Comparison of ENCODE assay signal across 22 mouse cellular contexts in the genomic region with DNA sequence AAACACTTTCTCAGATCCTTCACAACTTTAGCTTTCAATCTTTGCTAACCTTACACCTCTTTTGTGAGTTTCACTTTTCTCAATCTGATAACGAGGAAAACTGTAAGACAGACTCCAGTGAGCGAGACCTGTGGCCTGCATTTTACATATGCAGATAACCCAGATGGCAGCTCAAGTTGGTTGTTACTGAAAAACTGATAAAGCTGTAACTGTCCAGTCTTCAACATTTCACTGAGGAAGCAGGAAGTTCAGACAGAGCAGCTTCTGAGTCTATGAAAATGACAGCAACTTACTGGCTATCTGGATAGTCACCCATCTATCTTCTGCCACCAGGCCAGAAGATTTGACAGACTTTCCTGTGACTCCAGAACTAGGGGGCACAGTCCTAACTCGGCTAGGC. TPM values are rescaled to one million over a fixed set of nuclear protein-coding genes. Genes with fewer than 3 reads are reported as not detected.
A peak's percentile ranks its signal among the peaks of the same experiment; 100 is the strongest.
DNase-seq lines count a peak whose midpoint lies in the region; ATAC-seq lines count a peak whose summit lies in the region.
"Had no signal": no experiment of that assay in that cellular context is flagged by ENCODE, and none has a peak within 500 bp of the region (broad histone marks: within the 10 kb centered on the region; RNA-seq: fewer than 3 reads in every experiment).

No protein-coding gene starts in this region.

- H3K36me3 ChIP-seq in liver, embryonic 11.5 days (ENCODE audit: control insufficient read depth, insufficient read depth, low read length) = peaks cover 5% of the 10 kb centered on the region
- H3K36me3 ChIP-seq in liver, embryonic 15.5 days (replicated peaks) = peaks cover 8% of the 10 kb centered on the region

- ATAC-seq in liver, embryonic 11.5 days (replicated peaks; ENCODE audit: low FRiP score) = peak; percentile 19
- ATAC-seq in common myeloid progenitor, adult 5-6 weeks (replicated peaks; ENCODE audit: low read depth, poor library complexity, severe bottlenecking) = peak; percentile 31; the same call in 1 of the 2 replicates
- no peak for ATAC-seq in liver, embryonic 15.5 days (ENCODE audit: insufficient read depth)
- ATAC-seq in megakaryocyte-erythroid progenitor cell, adult 5-6 weeks (replicated peaks; ENCODE audit: low FRiP score, low TSS enrichment, poor library complexity, severe bottlenecking) = peak; percentile 60
- ATAC-seq: forebrain, postnatal 0 days had no signal

- no peak overlapping the region for H3K4me3 ChIP-seq in liver, embryonic 11.5 days (ENCODE audit: low read depth, low read length)
- no peak overlapping the region for H3K4me3 ChIP-seq in liver, embryonic 15.5 days (replicated peaks)
- H3K4me3 ChIP-seq: embryonic facial prominence, embryonic 13.5 days; forebrain, embryonic 12.5 days; heart, embryonic 12.5 days; hindbrain, embryonic 10.5 days had no signal

- WGBS in liver, embryonic 11.5 days = 27% methylated on average over 3 of the region's 3 CpGs
- WGBS in liver, embryonic 15.5 days (ENCODE audit: insufficient replicate concordance) = 17% methylated on average over 3 of the region's 3 CpGs

- peaks cover 3% of the 10 kb centered on the region; the same call in 1 of the 2 replicates for H3K9me3 ChIP-seq in liver, embryonic 11.5 days (ENCODE audit: control insufficient read depth, low read length)
- H3K9me3 ChIP-seq in liver, embryonic 15.5 days (replicated peaks) = no peaks in the 10 kb centered on the region
- H3K9me3 ChIP-seq: embryonic facial prominence, embryonic 13.5 days; forebrain, embryonic 12.5 days; heart, embryonic 12.5 days had no signal

- no peaks in the 10 kb centered on the region for H3K27me3 ChIP-seq in liver, embryonic 11.5 days (replicated peaks; ENCODE audit: control insufficient read depth, insufficient read depth, low read length)
- H3K27me3 ChIP-seq in liver, embryonic 15.5 days = no peaks in the 10 kb centered on the region

- no peak overlapping the region for H3K9ac ChIP-seq in liver, embryonic 11.5 days (ENCODE audit: low read depth, low read length)
- no peak overlapping the region for H3K9ac ChIP-seq in liver, embryonic 15.5 days
- H3K9ac ChIP-seq: embryonic facial prominence, embryonic 13.5 days; forebrain, embryonic 12.5 days; forebrain, postnatal 0 days; heart, embryonic 12.5 days; hindbrain, embryonic 14.5 days had no signal

- H3K27ac ChIP-seq in liver, embryonic 11.5 days (ENCODE audit: low read depth, low read length) = peak overlapping the region; percentile 85
- H3K27ac ChIP-seq in liver, embryonic 15.5 days (replicated peaks) = peak overlapping the region; percentile 69
- H3K27ac ChIP-seq: embryonic facial prominence, embryonic 13.5 days; forebrain, embryonic 12.5 days; hindbrain, embryonic 10.5 days; hindbrain, embryonic 14.5 days had no signal

- no peak for DNase-seq in liver, embryonic 11.5 days (ENCODE audit: low spot score)
- DNase-seq in liver = no peak
- DNase-seq in cerebellum, adult 18-20 months = no peak
- DNase-seq in kidney, postnatal 14 days = no peak
- DNase-seq in embryo, embryonic 9.5 days (ENCODE audit: extremely low spot score) = no peak
- DNase-seq: adrenal gland, postnatal 10 days; cerebellum, adult 2 months; cerebellum, postnatal 10 days; embryo, embryonic 11 days; forebrain, postnatal 0 days; gastrocnemius, postnatal 25 days had no signal

- H3K4me2 ChIP-seq in liver, embryonic 11.5 days = no peak overlapping the region
- no peak overlapping the region for H3K4me2 ChIP-seq in liver, embryonic 15.5 days
- H3K4me2 ChIP-seq: embryonic facial prominence, embryonic 13.5 days; forebrain, embryonic 12.5 days; heart, embryonic 12.5 days; hindbrain, embryonic 14.5 days had no signal

- peaks cover 19% of the 10 kb centered on the region for H3K4me1 ChIP-seq in liver, embryonic 11.5 days (replicated peaks; ENCODE audit: control insufficient read depth, insufficient read depth, low read length)
- peaks cover 37% of the 10 kb centered on the region for H3K4me1 ChIP-seq in liver, embryonic 15.5 days (replicated peaks)

RNA-seq across cellular contexts. Expression of gene Exoc7, which starts 2.6 kb away (rescaled TPM):
- polyA plus RNA-seq in liver, embryonic 11.5 days (2014; fragmentation: Nextera tagmentation; extraction: Ambion mirVana) = 47.4 and 51.3 TPM in 2 replicates
- 19.5 and 34.3 TPM in 2 replicates for total RNA-seq in common myeloid progenitor, adult 5-6 weeks (2017)
- 19.1 and 20.1 TPM in 2 replicates for polyA plus RNA-seq in liver, embryonic 15.5 days (2015; fragmentation: Nextera tagmentation; extraction: Ambion mirVana)
- total RNA-seq in megakaryocyte-erythroid progenitor cell, adult 5-6 weeks (2014; fragmentation: Nextera tagmentation) = 52.5 and 57.0 TPM in 2 replicates
- total RNA-seq in megakaryocyte-erythroid progenitor cell, adult 5-6 weeks (2017) = 17.3 and 25.5 TPM in 2 replicates

RNA-seq across cellular contexts. Expression of gene Foxj1, which starts 25.6 kb away (rescaled TPM):
- polyA plus RNA-seq in liver, embryonic 11.5 days (2014; fragmentation: Nextera tagmentation; extraction: Ambion mirVana) = 1.2 and 1.3 TPM in 2 replicates
- not detected in 2 replicates for total RNA-seq in common myeloid progenitor, adult 5-6 weeks (2017)
- polyA plus RNA-seq in liver, embryonic 15.5 days (2015; fragmentation: Nextera tagmentation; extraction: Ambion mirVana) = 0.78 and 1.1 TPM in 2 replicates
- total RNA-seq in megakaryocyte-erythroid progenitor cell, adult 5-6 weeks (2014; fragmentation: Nextera tagmentation) = 0.26 TPM in 1 of 2 replicates, not detected in the other
- total RNA-seq in megakaryocyte-erythroid progenitor cell, adult 5-6 weeks (2017) = not detected in 2 replicates
- total RNA-seq: granulocyte monocyte progenitor cell, adult 5-6 weeks; heart, postnatal 25 days had no signal

RNA-seq across cellular contexts. Expression of gene Galr2, which starts 28.9 kb away (rescaled TPM):
- polyA plus RNA-seq in liver, embryonic 11.5 days (2014; fragmentation: Nextera tagmentation; extraction: Ambion mirVana) = 0.11 TPM in 1 of 2 replicates, not detected in the other
- not detected in 2 replicates for total RNA-seq in common myeloid progenitor, adult 5-6 weeks (2017)
- polyA plus RNA-seq in liver, embryonic 15.5 days (2015; fragmentation: Nextera tagmentation; extraction: Ambion mirVana) = not detected in 2 replicates
- total RNA-seq in megakaryocyte-erythroid progenitor cell, adult 5-6 weeks (2014; fragmentation: Nextera tagmentation) = not detected in 2 replicates
- total RNA-seq in megakaryocyte-erythroid progenitor cell, adult 5-6 weeks (2017) = not detected in 2 replicates
- total RNA-seq: forebrain, postnatal 0 days; granulocyte monocyte progenitor cell, adult 5-6 weeks; heart, adult 8-10 months; heart, postnatal 25 days had no signal
- polyA plus RNA-seq: heart, embryonic 12.5 days had no signal

RNA-seq across cellular contexts. Expression of gene Srp68, which starts 35.6 kb away (rescaled TPM):
- polyA plus RNA-seq in liver, embryonic 11.5 days (2014; fragmentation: Nextera tagmentation; extraction: Ambion mirVana) = 88.4 and 89.4 TPM in 2 replicates
- total RNA-seq in common myeloid progenitor, adult 5-6 weeks (2017) = 56.9 and 62.6 TPM in 2 replicates
- 37.2 and 40.2 TPM in 2 replicates for polyA plus RNA-seq in liver, embryonic 15.5 days (2015; fragmentation: Nextera tagmentation; extraction: Ambion mirVana)
- total RNA-seq in megakaryocyte-erythroid progenitor cell, adult 5-6 weeks (2014; fragmentation: Nextera tagmentation) = 68.2 and 80.6 TPM in 2 replicates
- total RNA-seq in megakaryocyte-erythroid progenitor cell, adult 5-6 weeks (2017) = 43.9 and 64.9 TPM in 2 replicates
